Mouse (Mus musculus) CH12.LX (cell line): ENCODE results near the gene Rasal1. TPM values are rescaled to one million over a fixed set of nuclear protein-coding genes. Genes with fewer than 3 reads are reported as not detected.

ENCODE experiments used
- DNase-seq: peaks from one replicate; pipeline ENCODE4 v3.0.0-alpha.2; 2013; ENCODE audit errors: extremely low read depth
- H3K27ac ChIP-seq: 2 replicates; pipeline ENCODE4 v1.5.1; 2012; ENCODE audit warnings: low read depth, mild to moderate bottlenecking, control low read depth, moderate library complexity; ENCODE audit not compliant: insufficient read depth
- H3K27me3 ChIP-seq: replicated peaks from 2 replicates; pipeline ENCODE3; 2012; ENCODE audit warnings: inconsistent platforms
- H3K36me3 ChIP-seq, 2 experiments: replicated peaks in 1 of 2; 2 replicates each; pipeline versions ENCODE3 to v1.6.1; 2012; ENCODE audit warnings: inconsistent platforms in 1 of 2, low read length in 1 of 2, mild to moderate bottlenecking in 1 of 2, mixed read lengths in 1 of 2, moderate library complexity in 1 of 2; ENCODE audit not compliant: control insufficient read depth in 1 of 2, insufficient read depth in 1 of 2
- H3K4me1 ChIP-seq, 2 experiments: 2 replicates each; pipeline ENCODE4 v1.6.1; 2012; ENCODE audit warnings: inconsistent platforms in 1 of 2, moderate library complexity in 1 of 2; ENCODE audit not compliant: insufficient read depth in 2 of 2, control insufficient read depth in 1 of 2
- H3K4me2 ChIP-seq: 2 replicates; pipeline ENCODE4 v1.6.1; 2012; ENCODE audit warnings: low read depth, mild to moderate bottlenecking, control low read depth; ENCODE audit not compliant: poor library complexity, insufficient read depth, severe bottlenecking
- H3K4me3 ChIP-seq, 3 experiments: fragments of 150-350 bp in 1 of 3; sonication (generic) in 1 of 3; replicated peaks in 1 of 3; 2 replicates each; pipeline versions ENCODE3 to v1.5.1; 2011 to 2012; ENCODE audit warnings: low read depth in 2 of 3, low read length in 2 of 3, mild to moderate bottlenecking in 2 of 3, moderate library complexity in 2 of 3, control low read depth in 1 of 3, improper control_type of control experiment in 1 of 3, inconsistent platforms in 1 of 3, mixed read lengths in 1 of 3; ENCODE audit not compliant: poor library complexity in 1 of 3
- H3K79me2 ChIP-seq: replicated peaks from 2 replicates; pipeline ENCODE4 v1.6.1; 2012; ENCODE audit warnings: mild to moderate bottlenecking, moderate library complexity; ENCODE audit not compliant: control insufficient read depth, poor library complexity, insufficient read depth, severe bottlenecking; ENCODE audit errors: extremely low read depth
- H3K9ac ChIP-seq: 2 replicates; pipeline ENCODE4 v1.6.1; 2012; ENCODE audit warnings: low read depth, mild to moderate bottlenecking, control low read depth, moderate library complexity; ENCODE audit not compliant: insufficient read depth
- H3K9me3 ChIP-seq: replicated peaks from 2 replicates; pipeline ENCODE3; 2012; ENCODE audit warnings: low read length, inconsistent platforms, mixed read lengths
- CHD1 ChIP-seq: IDR thresholded peaks from 2 replicates; pipeline ENCODE4 v1.6.1; 2012; ENCODE audit warnings: low read depth, low read length, improper control_type of control experiment, inconsistent platforms
- CHD2 ChIP-seq: IDR thresholded peaks from 2 replicates; pipeline ENCODE4 v1.6.1; 2011; ENCODE audit warnings: low read length, improper control_type of control experiment
- E2F4 ChIP-seq: IDR thresholded peaks from 2 replicates; pipeline ENCODE4 v1.6.1; 2011; ENCODE audit warnings: low read depth, low read length, improper control_type of control experiment; ENCODE audit not compliant: insufficient replicate concordance
- ELF1 ChIP-seq: IDR thresholded peaks from 2 replicates; pipeline ENCODE4 v1.6.1; 2014; ENCODE audit warnings: low read depth, mild to moderate bottlenecking, inconsistent platforms, low read length, improper control_type of control experiment
- ETS1 ChIP-seq: conservative IDR thresholded peaks from 2 replicates; pipeline ENCODE4 v1.6.1; 2012; ENCODE audit warnings: low read depth, mild to moderate bottlenecking, inconsistent platforms, low read length, improper control_type of control experiment, moderate library complexity
- JUND ChIP-seq: conservative IDR thresholded peaks from 2 replicates; pipeline ENCODE4 v1.6.1; 2011; ENCODE audit warnings: low read depth, low read length, improper control_type of control experiment
- KAT2A ChIP-seq: IDR thresholded peaks from 2 replicates; pipeline ENCODE4 v1.6.1; 2012; ENCODE audit warnings: low read length, improper control_type of control experiment, inconsistent platforms; ENCODE audit not compliant: insufficient replicate concordance
- MAFK ChIP-seq: IDR thresholded peaks from 2 replicates; pipeline ENCODE4 v1.6.1; 2011; ENCODE audit warnings: low read length, improper control_type of control experiment; ENCODE audit not compliant: insufficient replicate concordance
- MAX ChIP-seq: IDR thresholded peaks from 2 replicates; pipeline ENCODE4 v1.6.1; 2011; ENCODE audit warnings: low read length, improper control_type of control experiment
- MAZ ChIP-seq: IDR thresholded peaks from 2 replicates; pipeline ENCODE4 v1.6.1; 2012; ENCODE audit warnings: low read depth, mild to moderate bottlenecking, inconsistent platforms, low read length, improper control_type of control experiment, moderate library complexity
- MXI1 ChIP-seq: IDR thresholded peaks from 2 replicates; pipeline ENCODE4 v1.6.1; 2011; ENCODE audit warnings: mild to moderate bottlenecking, low read depth, low read length, improper control_type of control experiment
- MYC ChIP-seq: IDR thresholded peaks from 2 replicates; pipeline ENCODE4 v1.6.1; 2011; ENCODE audit warnings: low read depth, mild to moderate bottlenecking, improper control_type of control experiment, low read length
- NRF1 ChIP-seq: IDR thresholded peaks from 2 replicates; pipeline ENCODE4 v1.6.1; 2014; ENCODE audit warnings: low read depth, mild to moderate bottlenecking, inconsistent platforms, low read length, improper control_type of control experiment, moderate library complexity
- POLR2A ChIP-seq: IDR thresholded peaks from 2 replicates; pipeline ENCODE4 v1.6.1; 2011; ENCODE audit warnings: low read depth, mild to moderate bottlenecking, improper control_type of control experiment, low read length
- POLR2AphosphoS2 ChIP-seq: IDR thresholded peaks from 2 replicates; pipeline ENCODE4 v1.6.1; 2011; ENCODE audit warnings: low read depth, low read length, improper control_type of control experiment
- RCOR1 ChIP-seq: conservative IDR thresholded peaks from 2 replicates; pipeline ENCODE4 v1.6.1; 2012; ENCODE audit warnings: low read depth, mild to moderate bottlenecking, inconsistent platforms, low read length, improper control_type of control experiment
- TCF12 ChIP-seq: IDR thresholded peaks from 2 replicates; pipeline ENCODE4 v1.6.1; 2014; ENCODE audit warnings: low read depth, mild to moderate bottlenecking, inconsistent platforms, low read length, improper control_type of control experiment
- UBTF ChIP-seq: IDR thresholded peaks from 2 replicates; pipeline ENCODE4 v1.6.1; 2012; ENCODE audit warnings: low read depth, mild to moderate bottlenecking, inconsistent platforms, low read length, improper control_type of control experiment, moderate library complexity
- ZKSCAN1 ChIP-seq: IDR thresholded peaks from 2 replicates; pipeline ENCODE4 v1.6.1; 2012; ENCODE audit warnings: low read depth, inconsistent platforms, low read length, improper control_type of control experiment, borderline replicate concordance
- ZMIZ1 ChIP-seq: IDR thresholded peaks from 2 replicates; pipeline ENCODE4 v1.6.1; 2012; ENCODE audit warnings: low read depth, mild to moderate bottlenecking, inconsistent platforms, low read length, improper control_type of control experiment
- ZNF384 ChIP-seq: IDR thresholded peaks from 2 replicates; pipeline ENCODE4 v1.6.1; 2012; ENCODE audit warnings: low read depth, low read length, improper control_type of control experiment, inconsistent platforms
- dilution Hi-C: fragments of 300-500 bp; cut with MboI; formaldehyde crosslinking; loops from 2 replicates; pipeline ENCODE4 v1.14.3; 2020; ENCODE audit warnings: low sequenced_read_pairs; ENCODE audit not compliant: extremely low pct_unique_long_range_greater_than_20kb, extremely low pct_ligation_motif_present
- in situ Hi-C: fragments of 300-500 bp; cut with MboI; formaldehyde crosslinking; loops from 3 replicates; pipeline ENCODE4 v1.14.3; 2019; ENCODE audit warnings: low sequenced_read_pairs, low pct_ligation_motif_present, low pct_unique_long_range_greater_than_20kb, mixed read lengths
- polyA plus RNA-seq: library from polyadenylated mRNA; unstranded; fragments of >175 nt; gene quantifications from 2 replicates; pipeline ENCODE4 v1.2.1, GENCODE M21; 2012; ENCODE audit warnings: low read depth; ENCODE audit not compliant: insufficient read length
- total RNA-seq, 2 experiments: library from RNA; depleted of rRNA; stranded (reverse); fragments of 300-350 nt in 1 of 2; fragments of >200 nt in 1 of 2; gene quantifications; 2 replicates each; pipeline ENCODE4 v1.2.3; 2012 to 2014

The Rasal1 gene
- total and polyA plus RNA-seq, 3 experiments, result 11.7 to 21.4 (median 15.6) TPM

GRCm38 (mm10) chr5:120680918-120681317 is 32.3 kb downstream of the Rasal1 start:
- no peaks in the 10 kb centered on the region for H3K79me2 ChIP-seq
- H3K27me3 ChIP-seq, result no peaks in the 10 kb centered on the region
- dilution Hi-C loops (no loop called here), in situ Hi-C loops (no loop called here)
- TF ChIP-seq MAFK (no peak), ZMIZ1 (no peak), POLR2A (no peak), MAZ (no peak), ELF1 (no peak), ZNF384 (no peak), MAX (no peak), ETS1 (no peak)
- no peak for DNase-seq
- no peak overlapping the region for H3K27ac ChIP-seq
- no peak overlapping the region for H3K4me3 ChIP-seq
- H3K4me1 ChIP-seq, result peaks cover 4 to 33% of the 10 kb centered on the region in 2 experiments
- no peak overlapping the region for H3K4me2 ChIP-seq
- H3K9me3 ChIP-seq, result peaks cover 6% of the 10 kb centered on the region
- H3K9ac ChIP-seq, result no peak overlapping the region
- H3K36me3 ChIP-seq, result peaks cover 18 to 51% of the 10 kb centered on the region in 2 experiments

- no peaks in the 10 kb centered on the region for H3K27me3 ChIP-seq
- dilution Hi-C loops (no loop called here), in situ Hi-C loops (no loop called here)
- TF ChIP-seq POLR2AphosphoS2 (no peak), NRF1 (no peak), CHD1 (no peak), MAZ (no peak), ZNF384 (no peak), RCOR1 (no peak), ZMIZ1 (no peak), CHD2 (no peak), MYC (no peak), POLR2A (no peak), ZKSCAN1 (no peak), KAT2A (no peak), MXI1 (no peak), UBTF (no peak), JUND (no peak), TCF12 (no peak), E2F4 (no peak)
- H3K4me3 ChIP-seq, result no peak overlapping the region
- H3K4me1 ChIP-seq, result peaks cover 13 to 52% of the 10 kb centered on the region in 2 experiments
- no peaks in the 10 kb centered on the region for H3K9me3 ChIP-seq
- H3K4me2 ChIP-seq, result no peak overlapping the region
- DNase-seq, result no peak
- H3K36me3 ChIP-seq, result peaks cover 5 to 28% of the 10 kb centered on the region in 2 experiments
- H3K79me2 ChIP-seq, result no peaks in the 10 kb centered on the region
- no peak overlapping the region for H3K9ac ChIP-seq
- no peak overlapping the region for H3K27ac ChIP-seq
Observed at GRCm38 (mm10) chr5:120682982-120683771, 34.6 kb downstream of the Rasal1 start.
